Mouse (Mus musculus): ENCODE data around the gene Prl7d1.
"Not testable (repeated sequence)": the region's sequence is repeated elsewhere in the genome, so short reads cannot be mapped to it uniquely, and the experiment has no call there.

The Prl7d1 gene

DNA sequence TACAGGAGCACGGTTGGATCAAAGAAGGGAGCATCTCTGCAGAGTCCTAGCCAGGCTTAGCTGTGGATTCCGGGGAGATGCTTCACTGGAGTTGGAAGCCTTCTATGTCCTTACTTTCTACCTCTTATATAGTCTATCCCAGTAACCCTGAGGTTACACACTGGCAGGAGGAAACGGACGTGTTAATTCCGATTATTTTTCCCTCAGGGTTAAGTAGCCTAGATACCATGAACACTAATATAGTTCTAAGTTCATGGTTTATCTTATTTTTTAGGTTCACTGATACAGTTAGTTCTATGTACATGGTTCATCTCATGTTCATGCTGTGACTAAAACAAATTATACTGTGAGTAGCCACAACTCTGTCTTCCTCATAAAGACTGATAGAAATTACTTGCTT is at the start of gene Prl7d1:
Prl7d1 (minus strand) TSS at position 101 of the 400 bp plus-strand sequence.
- DNase-seq (ENCODE audit: inconsistent age in 2 of 2, low spot score in 1 of 2) = no peak

DNA sequence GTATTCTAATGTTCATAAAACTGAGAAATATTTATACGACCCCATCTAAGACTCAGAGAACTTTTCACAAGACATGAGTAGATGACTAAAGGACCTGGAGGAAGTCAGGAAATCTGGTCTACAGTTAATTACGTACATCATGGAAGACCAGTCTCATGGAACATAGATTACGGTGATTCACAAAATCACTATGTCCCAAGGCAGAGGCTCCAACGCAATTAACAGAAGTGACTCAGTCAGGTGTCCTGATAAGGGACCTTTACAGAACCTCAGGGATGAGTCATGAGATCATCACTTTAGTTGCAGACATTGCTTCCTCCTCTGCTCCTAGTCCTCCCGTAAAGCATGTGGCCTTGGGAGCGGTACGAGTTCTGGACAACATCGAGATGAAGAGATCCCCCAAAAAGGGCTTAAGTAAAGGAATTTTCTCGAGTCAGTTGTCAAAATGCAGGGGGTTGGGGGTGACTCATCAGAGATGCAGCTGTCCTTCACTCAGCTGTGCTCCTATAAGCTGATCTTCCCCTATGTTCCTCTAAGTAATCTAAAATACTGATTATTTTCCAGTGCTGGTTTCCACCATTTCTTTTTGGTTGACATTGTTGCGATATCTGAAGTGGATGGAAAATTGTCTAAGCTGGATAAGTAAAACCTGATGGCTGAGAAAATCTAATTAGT is 18.1 kb upstream of the Prl7d1 start:
- DNase-seq (ENCODE audit: inconsistent age in 2 of 2, low spot score in 1 of 2) = peak in 1 of 2 experiments; percentile 31

DNA sequence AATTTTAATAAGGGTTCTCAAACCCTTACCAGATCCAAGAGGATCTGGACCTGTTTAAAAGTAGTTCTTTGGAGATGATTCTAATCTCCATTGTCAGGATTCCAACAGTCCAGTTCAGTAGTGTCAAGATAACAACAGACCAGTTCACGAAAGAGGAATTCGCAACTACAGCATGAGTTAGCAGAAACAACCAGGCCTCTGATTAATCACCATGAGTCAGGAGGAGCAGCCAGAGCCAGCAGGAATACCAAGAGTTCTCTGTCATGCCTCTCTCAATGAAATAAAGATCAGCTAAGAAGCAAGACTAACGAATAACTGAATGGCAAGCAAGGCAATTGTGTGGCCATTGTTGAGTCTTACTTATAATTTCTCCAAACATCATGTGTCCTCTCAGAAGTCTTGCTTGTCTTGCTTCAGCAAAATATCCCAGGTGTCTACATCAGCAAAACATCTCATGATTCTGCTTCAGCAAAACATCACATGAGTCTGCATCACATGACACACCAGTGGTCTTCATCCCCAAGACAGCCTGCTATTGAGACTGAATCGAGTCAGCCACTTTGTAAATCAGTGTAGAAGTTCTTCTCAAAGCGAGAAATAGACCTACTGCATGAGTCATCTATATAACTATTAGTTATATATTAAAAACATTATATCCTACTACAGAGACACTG is 13.9 kb upstream of the Prl7d1 start:
- DNase-seq (ENCODE audit: inconsistent age in 2 of 2, low spot score in 1 of 2) = peak in 1 of 2 experiments; percentile 29

DNA sequence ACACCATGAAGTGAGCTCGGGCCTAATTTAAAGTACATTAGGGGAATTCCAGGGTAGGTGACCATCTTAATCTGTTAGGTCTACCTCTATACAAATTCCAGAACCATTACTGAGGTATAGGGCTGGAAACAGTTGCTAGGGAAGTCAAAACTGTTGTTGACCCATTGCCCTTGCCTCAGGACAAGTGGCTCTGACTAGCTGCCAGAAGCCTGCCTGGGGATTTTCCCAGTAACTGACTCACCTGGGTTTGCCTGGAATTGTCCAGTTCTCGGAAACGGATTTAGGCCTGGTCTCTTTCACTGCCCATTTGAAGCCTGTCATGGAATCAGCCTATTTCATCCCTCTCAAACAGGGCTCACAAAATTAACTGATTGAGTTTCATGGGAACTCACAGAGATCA is 8.5 kb upstream of the Prl7d1 start:
- DNase-seq (ENCODE audit: inconsistent age in 2 of 2, low spot score in 1 of 2) = not testable (repeated sequence)

DNA sequence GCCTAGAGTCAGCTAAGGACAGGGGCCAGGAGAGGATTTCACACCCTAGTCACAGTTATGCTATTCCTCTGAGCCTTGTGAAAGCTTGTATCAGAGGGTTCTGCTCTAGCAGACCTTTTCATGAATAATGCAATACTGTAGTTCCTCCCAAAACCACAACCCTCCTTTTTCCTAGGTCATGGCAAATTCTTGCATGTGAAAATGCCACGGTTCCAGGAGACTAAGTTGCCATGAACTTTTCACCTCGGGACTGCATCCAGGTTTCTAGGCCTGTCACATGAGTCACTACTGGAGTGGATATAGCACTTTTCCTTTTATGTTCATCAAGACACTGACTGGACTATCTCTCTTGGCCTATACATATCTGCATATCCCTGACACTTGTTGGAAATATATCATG is 10.0 kb downstream of the Prl7d1 start:
- DNase-seq (ENCODE audit: inconsistent age in 2 of 2, low spot score in 1 of 2) = peak; percentile 4 to 71

DNA sequence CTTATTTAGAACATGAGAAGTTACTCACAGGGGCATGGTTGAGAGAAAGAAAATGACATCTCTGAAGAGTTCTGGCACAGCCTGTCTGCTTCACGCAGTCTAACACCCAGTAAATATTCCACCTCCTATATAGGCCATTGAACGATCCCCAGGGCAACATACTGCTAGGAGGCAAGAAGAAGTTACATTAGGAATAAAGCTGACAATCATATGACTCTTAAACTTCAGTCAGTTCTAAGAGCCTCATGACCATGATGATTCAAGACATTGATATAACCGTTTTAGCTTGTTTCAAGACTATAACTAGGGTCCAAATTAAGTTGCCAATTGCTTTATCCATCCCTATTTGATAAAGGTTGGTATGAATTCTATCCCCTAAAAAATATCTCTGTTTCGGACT is 48.6 kb downstream of the Prl7d1 start, which contains the start of gene Prl7a2:
Prl7a2 (minus strand) TSS at position 101 of the 400 bp plus-strand sequence.
- DNase-seq (ENCODE audit: inconsistent age in 2 of 2, low spot score in 1 of 2) = no peak

DNA sequence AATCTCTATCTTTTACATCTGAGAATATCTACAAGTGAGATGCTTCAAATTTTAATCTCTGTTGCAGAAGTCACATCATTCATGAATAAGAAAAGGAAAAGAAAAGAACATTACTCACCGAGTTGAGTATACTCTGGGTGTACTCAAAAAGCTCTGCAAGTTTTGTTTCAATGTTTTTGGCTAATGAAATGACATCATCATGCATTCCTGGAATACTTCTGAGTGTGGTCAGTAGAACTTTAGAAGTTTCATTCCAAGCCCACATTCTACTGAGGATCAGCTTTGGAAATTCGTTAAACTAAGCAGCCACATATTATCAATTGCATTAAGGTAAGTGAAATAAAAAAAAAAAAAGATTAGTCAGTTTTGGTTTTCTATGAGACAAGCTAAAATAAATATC is 55.8 kb downstream of the Prl7d1 start:
- no peak for DNase-seq (ENCODE audit: inconsistent age in 2 of 2, low spot score in 1 of 2)
